Mouse (Mus musculus) gastrocnemius, adult 18-20 months (tissue): ENCODE results near the gene Ftl1. TPM values are rescaled to one million over a fixed set of nuclear protein-coding genes. Genes with fewer than 3 reads are reported as not detected.
A peak's percentile ranks its signal among the peaks of the same experiment; 100 is the strongest.

Experiments
- DNase-seq: peaks from one replicate; pipeline ENCODE4 v3.0.0; 2021; ENCODE audit warnings: low spot score
- microRNA-seq: library from miRNA; unstranded; fragments of <30 nt; microRNA quantifications from one replicate; pipeline ENCODE4 v1.2.0, GENCODE M21; 2021
- total RNA-seq, 2 experiments: library from RNA; stranded (reverse); gene quantifications; 2 replicates each; pipeline ENCODE4 v1.2.3; 2021

Ftl1 gene
- total RNA-seq, 2 experiments from 2014 or later = 109 to 151 TPM

DNA sequence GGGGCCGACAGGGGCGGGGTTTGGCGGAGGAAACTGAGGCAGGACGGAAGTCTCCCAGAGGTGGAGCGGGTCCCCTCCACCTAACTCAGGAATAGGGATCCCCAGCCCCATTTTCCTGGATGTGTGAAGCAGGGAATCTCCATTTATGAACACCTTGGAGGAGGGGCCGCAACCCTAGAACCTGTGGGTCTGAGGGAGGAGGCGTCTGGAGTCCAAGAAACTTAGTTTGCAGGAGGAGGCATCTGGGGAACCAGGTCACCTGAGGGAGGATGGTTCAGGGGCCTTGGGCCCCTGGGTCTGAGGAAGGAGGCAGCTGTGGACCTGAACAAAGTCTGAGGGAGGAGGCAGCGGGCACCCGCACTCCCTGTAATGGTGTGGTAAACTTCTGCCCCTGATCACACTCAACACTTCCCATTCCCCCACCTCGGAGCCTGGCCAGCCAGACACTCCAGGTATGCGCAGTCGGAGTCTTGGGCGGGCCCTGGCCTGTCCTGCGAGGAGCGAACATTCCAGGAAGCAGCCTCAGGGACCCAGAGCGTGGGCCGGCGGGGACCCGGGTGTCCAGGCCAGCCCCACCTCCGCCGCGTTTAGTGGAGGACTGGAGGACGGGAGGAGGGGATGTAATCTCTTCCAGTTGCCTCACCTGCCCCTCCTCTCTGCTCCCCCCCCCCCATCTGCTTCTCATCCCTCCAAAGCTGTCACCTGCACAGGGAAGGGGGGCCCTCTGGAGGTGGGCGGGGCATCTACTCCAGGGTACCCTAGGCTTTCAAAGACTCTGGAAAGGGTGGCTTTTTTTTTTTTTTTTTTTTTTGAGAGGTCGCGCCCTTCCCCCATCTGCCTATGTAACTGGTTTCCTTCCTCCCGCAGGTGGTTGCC, 45.6 kb downstream of the Ftl1 start:
- DNase-seq = no peak

DNA sequence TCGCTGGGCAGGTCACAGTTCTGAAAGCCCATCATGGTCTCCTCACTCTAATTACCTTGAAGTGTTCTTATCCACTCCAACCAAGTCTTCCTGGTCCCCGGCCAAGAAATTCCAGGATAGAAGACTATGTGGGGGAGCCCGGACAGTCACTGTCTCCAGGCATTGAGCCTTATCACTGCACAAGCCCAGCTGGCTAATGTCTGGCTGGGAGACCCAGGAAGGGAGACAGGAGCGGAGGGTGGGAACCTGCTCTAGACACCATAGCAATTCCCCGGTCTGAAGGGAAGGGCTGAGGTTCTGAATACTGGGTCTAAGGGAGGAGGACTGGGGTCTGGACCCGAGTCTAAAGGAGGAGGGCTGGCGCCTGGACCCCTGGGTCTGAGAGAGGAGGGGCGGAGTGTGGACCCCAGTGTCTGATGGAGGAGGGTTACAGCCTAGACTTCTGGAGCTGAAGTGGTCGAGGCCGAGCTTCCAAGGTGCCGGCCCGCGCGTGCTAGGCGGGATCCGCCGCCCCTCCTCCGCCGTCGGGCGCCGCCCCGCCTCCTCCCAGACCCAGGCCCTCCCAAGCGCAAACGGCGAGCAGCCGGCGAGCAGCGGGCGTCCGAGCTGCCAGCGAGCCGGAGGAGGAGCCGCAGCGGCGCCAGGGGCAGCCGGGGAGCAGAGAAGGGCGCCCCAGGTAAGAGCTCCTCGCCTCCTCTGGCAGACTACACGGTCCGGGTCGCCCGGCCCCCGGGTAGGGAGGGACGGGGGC, 46.4 kb downstream of the Ftl1 start, which contains the start of gene Ntf5:
Ntf5 (plus strand) TSS at position 583 of the 751 bp plus-strand sequence.
- no peak for DNase-seq

DNA sequence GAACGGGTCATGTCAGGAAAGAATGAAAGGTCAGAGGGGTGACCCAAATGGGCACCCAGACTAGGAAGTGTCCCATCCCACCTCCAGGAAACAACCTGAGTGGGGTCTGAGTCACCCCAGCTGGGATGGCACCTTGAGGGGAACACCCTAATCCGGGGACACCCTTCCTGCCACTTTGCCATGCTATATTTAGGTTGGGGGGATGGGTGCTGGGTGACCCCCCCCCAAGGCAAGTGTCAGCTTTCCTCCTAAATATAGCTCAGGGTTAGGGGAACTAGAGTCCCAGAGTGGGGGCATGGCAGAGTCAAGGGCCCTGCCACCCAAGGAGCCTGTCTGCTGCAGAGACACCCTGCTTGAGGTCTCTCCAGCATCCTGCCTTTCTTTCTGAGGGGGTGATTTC, 47.3 kb downstream of the Ftl1 start:
- DNase-seq = peak; percentile 79

DNA sequence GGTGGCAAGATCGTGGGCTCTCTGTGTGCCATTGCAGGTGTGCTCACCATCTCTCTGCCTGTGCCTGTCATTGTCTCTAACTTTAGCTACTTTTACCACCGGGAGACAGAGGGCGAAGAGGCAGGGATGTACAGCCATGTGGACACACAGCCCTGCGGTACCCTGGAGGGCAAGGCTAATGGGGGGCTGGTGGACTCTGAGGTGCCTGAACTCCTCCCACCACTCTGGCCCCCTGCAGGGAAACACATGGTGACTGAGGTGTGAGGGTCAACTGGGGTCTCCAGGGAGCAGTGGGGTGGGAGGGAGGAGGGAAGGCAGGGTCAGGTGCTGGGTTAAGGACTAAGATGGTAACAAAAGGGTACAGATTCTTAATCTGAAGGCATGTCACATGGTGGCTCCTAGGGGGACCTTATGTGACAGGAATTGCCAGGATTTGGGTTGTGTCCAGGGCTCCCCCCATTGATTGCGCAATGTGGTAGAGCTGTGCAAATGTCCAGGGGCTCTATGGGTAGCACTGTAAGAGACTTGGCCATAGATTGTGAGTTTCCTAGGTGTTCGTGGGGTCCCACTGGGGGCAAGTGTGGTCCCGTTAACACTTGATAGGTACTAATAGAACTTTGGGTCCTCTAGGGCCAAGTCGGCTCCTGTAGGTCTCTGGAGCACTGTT, 50.1 kb downstream of the Ftl1 start:
- DNase-seq = no peak

DNA sequence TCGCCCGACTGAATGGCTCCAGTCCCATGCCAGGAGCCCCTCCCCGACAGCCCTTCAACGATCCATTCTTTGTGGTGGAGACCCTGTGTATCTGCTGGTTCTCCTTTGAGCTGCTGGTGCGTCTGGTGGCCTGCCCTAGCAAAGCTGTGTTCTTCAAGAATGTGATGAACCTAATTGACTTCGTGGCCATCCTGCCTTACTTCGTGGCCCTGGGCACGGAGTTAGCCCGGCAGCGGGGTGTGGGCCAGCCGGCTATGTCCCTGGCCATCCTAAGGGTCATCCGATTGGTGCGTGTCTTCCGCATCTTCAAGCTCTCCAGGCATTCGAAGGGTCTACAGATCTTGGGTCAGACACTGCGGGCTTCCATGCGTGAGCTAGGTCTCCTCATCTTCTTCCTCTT, 50.7 kb downstream of the Ftl1 start:
- no peak for DNase-seq

DNA sequence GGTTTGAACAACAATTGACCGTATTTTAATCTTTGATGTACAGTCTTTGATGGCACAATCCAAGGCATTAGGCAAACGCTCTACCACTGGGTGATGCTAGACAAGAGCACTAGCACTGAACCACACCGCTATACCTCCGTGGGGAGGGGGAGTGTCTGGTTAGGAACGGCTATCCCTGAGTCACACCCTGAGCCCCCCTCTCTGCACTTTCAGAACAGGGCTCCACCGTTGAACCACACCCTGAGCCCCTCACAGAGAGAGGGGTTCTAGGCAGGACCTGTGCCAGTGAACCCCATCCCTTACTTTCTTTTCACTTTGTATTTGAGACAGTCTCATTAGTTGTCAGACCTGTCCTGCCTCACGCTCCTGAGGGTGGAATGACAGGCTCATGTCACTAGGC, 51.3 kb downstream of the Ftl1 start:
- DNase-seq = no peak

Small RNA genes within 50 kb of the gene (microRNA-seq; reads per million reads assigned to microRNA genes)
- not detected for gene Gm22133

Other genes with a start within 250 kb of the Ftl1 start
- gene Dkkl1, start 247.7 kb downstream of the Ftl1 start, total RNA-seq = not detected
- gene Tead2, start 244.1 kb downstream of the Ftl1 start, total RNA-seq = 1 to 10 TPM; 1.2 to 1.3 TPM
- gene Cd37, start 220.8 kb downstream of the Ftl1 start, total RNA-seq = 1 to 10 TPM; 1.1 to 1.2 TPM
- not detected for gene Slc6a16, start 218.8 kb downstream of the Ftl1 start, total RNA-seq
- gene Slc6a21, start 182.4 kb downstream of the Ftl1 start, total RNA-seq = not detected
- gene Trpm4, start 126.1 kb downstream of the Ftl1 start, total RNA-seq = 10 to 100 TPM; 25.9 to 31.3 TPM
- gene Hrc, start 124.6 kb downstream of the Ftl1 start, total RNA-seq = 100 to 1,000 TPM; 877 to 904 TPM
- under 1 TPM; 0.11 to 0.21 TPM for gene Ppfia3, start 92.9 kb downstream of the Ftl1 start, total RNA-seq
- not detected for gene Lin7b, start 89.3 kb downstream of the Ftl1 start, total RNA-seq
- gene Snrnp70, start 64.1 kb downstream of the Ftl1 start, total RNA-seq = 10 to 100 TPM; 60.3 to 65.4 TPM
- 10 to 100 TPM; 83.7 to 93.5 TPM for gene Kcna7, start 54.2 kb downstream of the Ftl1 start, total RNA-seq
- gene Ntf5, start 46.2 kb downstream of the Ftl1 start, total RNA-seq = 1 to 10 TPM; 4.3 to 4.7 TPM
- gene Lhb, start 39.1 kb downstream of the Ftl1 start, total RNA-seq = under 1 TPM; 0.47 to 0.59 TPM
- gene Gys1, start 25.0 kb downstream of the Ftl1 start, total RNA-seq = 100 to 1,000 TPM; 321 to 326 TPM
- gene Ruvbl2, start 21.8 kb downstream of the Ftl1 start, total RNA-seq = 10 to 100 TPM; 26.6 to 27.9 TPM
- gene Bax, start 7.0 kb upstream of the Ftl1 start, total RNA-seq = 10 to 100 TPM; 14.2 to 16.6 TPM
- gene Tulp2, start 22.0 kb upstream of the Ftl1 start, total RNA-seq = not detected
- gene Gm45808, start 26.9 kb upstream of the Ftl1 start, total RNA-seq = 1 to 10 TPM; 8.1 to 9.6 TPM
- gene Dhdh, start 28.9 kb upstream of the Ftl1 start, total RNA-seq = 10 to 100 TPM; 22.6 to 22.9 TPM
- gene Nucb1, start 50.5 kb upstream of the Ftl1 start, total RNA-seq = 10 to 100 TPM; 63.3 to 68.6 TPM
- 10 to 100 TPM; 28.6 to 63.5 TPM for gene Ppp1r15a, start 66.4 kb upstream of the Ftl1 start, total RNA-seq
- gene Plekha4, start 66.4 kb upstream of the Ftl1 start, total RNA-seq = 1 to 10 TPM; 5.2 to 5.3 TPM
- 1 to 10 TPM in 1 of 2 experiments, under 1 TPM in 1; 0.91 to 1.9 TPM for gene Hsd17b14, start 95.0 kb upstream of the Ftl1 start, total RNA-seq
- 10 to 100 TPM; 95.0 to 98.1 TPM for gene Bcat2, start 110.3 kb upstream of the Ftl1 start, total RNA-seq
- not detected for gene Fgf21, start 155.6 kb upstream of the Ftl1 start, total RNA-seq
- not detected for gene Fut1, start 157.4 kb upstream of the Ftl1 start, total RNA-seq
- not detected for gene Izumo1, start 161.9 kb upstream of the Ftl1 start, total RNA-seq
- gene Rasip1, start 167.6 kb upstream of the Ftl1 start, total RNA-seq = 1 to 10 TPM; 5.5 to 8.5 TPM
- gene Mamstr, start 180.1 kb upstream of the Ftl1 start, total RNA-seq = 10 to 100 TPM; 17.6 to 18.7 TPM
- gene Fut2, start 206.5 kb upstream of the Ftl1 start, total RNA-seq = under 1 TPM in 1 of 2 experiments, not detected in 1; 0.11 TPM
- gene Ntn5, start 224.1 kb upstream of the Ftl1 start, total RNA-seq = under 1 TPM; 0.14 to 0.26 TPM
- under 1 TPM; 0.09 TPM for gene Sec1, start 234.5 kb upstream of the Ftl1 start, total RNA-seq
- gene Car11, start 240.0 kb upstream of the Ftl1 start, total RNA-seq = 10 to 100 TPM; 11.1 to 17.3 TPM
- gene Dbp, start 245.2 kb upstream of the Ftl1 start, total RNA-seq = 10 to 100 TPM; 19.4 to 22.9 TPM